Mouse (Mus musculus) left cerebral cortex, postnatal 4 days (tissue): ENCODE measurements around the gene Cnp. TPM values are rescaled to one million over a fixed set of nuclear protein-coding genes. Genes with fewer than 3 reads are reported as not detected.
"Not testable (repeated sequence)": the region's sequence is repeated elsewhere in the genome, so short reads cannot be mapped to it uniquely, and the experiment has no call there.

Experiments
- DNase-seq: peaks from one replicate; pipeline ENCODE4 v3.0.0-alpha.2; 2022
- intact Hi-C: fragments of 180-260 bp; cut with DNase I; formaldehyde crosslinking; loops from one replicate; pipeline ENCODE4 v1.15.1; 2025
- total RNA-seq, 2 experiments: library from RNA; stranded (reverse); gene quantifications; 2 replicates each; pipeline ENCODE4 v1.2.3; 2021

Gene Cnp
- total RNA-seq, 2 experiments from 2014 or later: 25.6 to 29.6 TPM

GRCm38 (mm10) chr11:100616836-100617235 is 42.1 kb downstream of the Cnp start:
- intact Hi-C loops, DNase-seq: not testable (repeated sequence)

GRCm38 (mm10) chr11:100617480-100617879 is 42.8 kb downstream of the Cnp start:
- intact Hi-C loops: no loop called here
- no peak for DNase-seq

GRCm38 (mm10) chr11:100618761-100619484 is 44.2 kb downstream of the Cnp start, which contains the start of gene Nkiras2:
Gene Nkiras2 (plus strand): TSS chr11:100619244.
- intact Hi-C loops: no loop called here
- peak; percentile 71 for DNase-seq

GRCm38 (mm10) chr11:100619485-100619975 is 44.8 kb downstream of the Cnp start:
- intact Hi-C loops: no loop called here
- peak; percentile 99 for DNase-seq

GRCm38 (mm10) chr11:100619982-100620381 is 45.3 kb downstream of the Cnp start, which contains the start of gene Dnajc7:
Gene Dnajc7 (minus strand): TSS chr11:100620168.
- DNase-seq: no peak

GRCm38 (mm10) chr11:100622714-100623113 is 48.0 kb downstream of the Cnp start:
- DNase-seq: peak; percentile 95
- intact Hi-C loops: no loop called here

More at GRCm38 (mm10) chr11:100619982-100620381, 45.3 kb downstream of the Cnp start, which contains the start of gene Dnajc7:
- intact Hi-C loops: no loop called here

- intact Hi-C loops: no loop called here
- DNase-seq: peak; percentile 53
Measured at GRCm38 (mm10) chr11:100623867-100624266, 49.2 kb downstream of the Cnp start.

- intact Hi-C loops: loop anchor here (5.0 kb wide), 1 partner anchor 76 kb away; the partner anchor contains the start of gene Dhx58
- no peak for DNase-seq
Measured at GRCm38 (mm10) chr11:100625754-100626700, 51.3 kb downstream of the Cnp start.

GRCm38 (mm10) chr11:100626701-100627195 is 52.0 kb downstream of the Cnp start:
- intact Hi-C loops: loop anchor here (5.0 kb wide), 1 partner anchor 76 kb away; the partner anchor contains the start of gene Dhx58
- DNase-seq: peak; percentile 83

GRCm38 (mm10) chr11:100628056-100628455 is 53.4 kb downstream of the Cnp start:
- intact Hi-C loops: loop anchor here (5.0 kb wide), 1 partner anchor 74 kb away; the partner anchor contains the start of gene Dhx58
- DNase-seq: no peak

- peak; percentile 91 for DNase-seq
- intact Hi-C loops: loop anchor here (5.0 kb wide), 1 partner anchor 73 kb away; the partner anchor contains the start of gene Dhx58
Measured at GRCm38 (mm10) chr11:100628862-100629352, 54.2 kb downstream of the Cnp start.

- intact Hi-C loops: no loop called here
- no peak for DNase-seq
Measured at GRCm38 (mm10) chr11:100634530-100634929, 59.8 kb downstream of the Cnp start.

GRCm38 (mm10) chr11:100640159-100640906 is 65.6 kb downstream of the Cnp start:
- peak; percentile 46 for DNase-seq
- intact Hi-C loops: loop anchor here (5.0 kb wide), 1 partner anchor 52 kb away; the partner anchor contains the start of gene Zfp385c

Other genes starting within 250 kb of the Cnp start
- gene Gast, start 240.5 kb upstream of the Cnp start, total RNA-seq: not detected
- gene Hap1, start 218.8 kb upstream of the Cnp start, total RNA-seq: 100 to 1,000 TPM in 1 of 2 experiments, 10 to 100 TPM in 1; 43.8 to 116 TPM
- gene Jup, start 177.1 kb upstream of the Cnp start, total RNA-seq: 10 to 100 TPM; 74.2 to 77.9 TPM
- 1 to 10 TPM; 8.1 to 9.9 TPM for gene P3h4, start 160.1 kb upstream of the Cnp start, total RNA-seq
- 10 to 100 TPM; 13.7 to 15.0 TPM for gene Fkbp10, start 159.2 kb upstream of the Cnp start, total RNA-seq
- 10 to 100 TPM; 85.5 to 91.9 TPM for gene Nt5c3b, start 133.1 kb upstream of the Cnp start, total RNA-seq
- gene Klhl10, start 133.0 kb upstream of the Cnp start, total RNA-seq: 1 to 10 TPM; 1.9 to 3.1 TPM
- gene Klhl11, start 102.2 kb upstream of the Cnp start, total RNA-seq: 10 to 100 TPM; 50.7 to 54.1 TPM
- 100 to 1,000 TPM; 211 to 219 TPM for gene Acly, start 46.9 kb upstream of the Cnp start, total RNA-seq
- under 1 TPM; 0.58 to 0.93 TPM for gene Ttc25, start 29.3 kb upstream of the Cnp start, total RNA-seq
- 10 to 100 TPM; 37.7 to 39.9 TPM for gene Nkiras2, start 44.3 kb downstream of the Cnp start, total RNA-seq
- gene Dnajc7, start 45.3 kb downstream of the Cnp start, total RNA-seq: 100 to 1,000 TPM; 276 to 297 TPM
- under 1 TPM in 1 of 2 experiments, not detected in 1; 0.12 TPM for gene Zfp385c, start 117.6 kb downstream of the Cnp start, total RNA-seq
- 1 to 10 TPM; 3.4 to 3.5 TPM for gene Dhx58, start 129.4 kb downstream of the Cnp start, total RNA-seq
- gene Kat2a, start 137.6 kb downstream of the Cnp start, total RNA-seq: 10 to 100 TPM; 68.7 to 71.8 TPM
- not detected for gene Hspb9, start 138.9 kb downstream of the Cnp start, total RNA-seq
- 100 to 1,000 TPM; 168 to 174 TPM for gene Rab5c, start 163.3 kb downstream of the Cnp start, total RNA-seq
- 10 to 100 TPM; 11.2 to 12.4 TPM for gene Kcnh4, start 185.0 kb downstream of the Cnp start, total RNA-seq
- gene Hcrt, start 188.0 kb downstream of the Cnp start, total RNA-seq: not detected
- 1 to 10 TPM; 5.5 to 7.2 TPM for gene Ghdc, start 196.1 kb downstream of the Cnp start, total RNA-seq